Mouse (Mus musculus) frontal cortex, postnatal 10 days (tissue): Measurements from ENCODE around the gene Selenom.

Experiments used
- DNase-seq, 2 experiments: peaks; one replicate each; pipeline ENCODE4 v3.0.0; 2022; ENCODE audit warnings: low spot score in 2 of 2, mixed read lengths in 1 of 2

Gene Selenom

DNA sequence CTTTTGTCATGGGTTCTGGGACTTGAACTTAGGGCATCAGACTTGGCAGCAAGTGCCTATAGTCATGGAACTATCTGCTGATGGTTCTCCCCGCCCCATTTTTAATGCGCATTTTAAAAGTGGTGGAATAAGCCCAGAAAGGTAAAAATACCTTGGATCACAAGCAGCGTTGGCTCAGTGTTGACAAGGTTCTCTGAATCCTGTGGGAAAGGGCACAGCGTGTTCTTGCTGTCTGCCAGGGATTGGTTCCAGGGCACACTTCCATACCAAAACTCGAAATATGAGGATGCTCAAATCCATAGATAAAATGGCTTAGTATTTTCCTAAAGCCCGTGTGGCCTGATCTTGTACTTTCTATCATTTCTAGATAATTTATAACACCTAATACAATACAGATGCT, 1.2 kb upstream of the Selenom start:
- no peak for DNase-seq

GRCm38 (mm10) chr11:3515216-3515615, 732 bp downstream of the Selenom start:
- no peak for DNase-seq

DNA sequence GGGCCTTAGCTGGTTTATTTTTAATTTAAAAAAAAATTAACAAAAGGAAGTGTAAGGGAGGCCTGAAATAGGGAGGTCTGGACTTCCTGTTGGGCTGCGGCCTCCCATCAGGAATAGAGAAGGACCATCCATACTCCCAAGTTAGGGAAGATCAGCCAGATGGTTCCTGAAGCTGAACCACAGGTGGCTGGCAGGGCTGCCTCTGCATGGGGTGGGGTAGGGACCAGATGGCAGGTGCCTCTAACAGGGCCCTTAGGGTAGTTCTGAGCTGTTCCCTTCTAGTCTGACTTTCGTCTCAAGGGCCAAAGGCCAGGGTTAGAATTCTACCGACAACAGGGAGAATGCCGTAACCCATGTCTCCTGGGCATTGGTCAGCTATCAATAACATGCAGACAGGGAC, 1.2 kb downstream of the Selenom start:
- no peak for DNase-seq

GRCm38 (mm10) chr11:3516121-3516520, 1.6 kb downstream of the Selenom start:
- DNase-seq, result no peak

- no peak for DNase-seq
Observed at GRCm38 (mm10) chr11:3516859-3517845, 2.7 kb downstream of the Selenom start.

- DNase-seq, result no peak
Observed at GRCm38 (mm10) chr11:3517846-3518732, 3.6 kb downstream of the Selenom start.

GRCm38 (mm10) chr11:3519051-3519726, 4.7 kb downstream of the Selenom start:
- DNase-seq, result no peak

DNA sequence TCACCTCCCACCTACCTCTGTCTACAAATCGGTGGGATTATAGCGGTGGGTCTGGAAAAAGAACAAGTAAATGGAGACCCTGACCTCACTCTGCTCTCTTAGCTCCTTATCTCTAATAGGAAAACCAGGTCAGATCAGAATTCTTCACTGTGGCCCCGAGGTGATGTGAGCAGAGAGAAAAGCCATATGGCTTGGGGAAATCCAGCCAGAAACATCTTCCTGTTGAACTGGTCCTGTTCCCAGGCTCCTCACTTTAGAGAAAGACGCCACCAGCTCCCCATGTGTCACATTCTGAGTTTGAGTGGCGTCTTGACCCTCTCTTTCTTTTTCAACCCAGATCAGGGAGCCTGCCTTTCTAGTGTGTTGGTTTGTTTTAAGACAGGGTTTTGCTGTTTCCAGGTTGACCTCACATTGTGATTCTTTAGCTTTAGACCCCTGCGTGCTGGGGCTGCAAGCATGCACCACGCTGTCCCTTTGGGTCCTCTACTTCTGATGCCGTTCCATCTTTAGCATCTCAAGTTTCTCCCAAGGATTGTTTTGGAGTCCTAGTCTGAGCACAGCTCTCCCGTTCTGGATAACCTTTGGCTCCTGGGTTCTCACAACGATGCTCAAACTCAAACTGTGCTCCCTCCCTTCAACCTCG, 5.4 kb downstream of the Selenom start:
- DNase-seq, result no peak

GRCm38 (mm10) chr11:3520919-3521318, 6.4 kb downstream of the Selenom start:
- DNase-seq, result no peak

DNA sequence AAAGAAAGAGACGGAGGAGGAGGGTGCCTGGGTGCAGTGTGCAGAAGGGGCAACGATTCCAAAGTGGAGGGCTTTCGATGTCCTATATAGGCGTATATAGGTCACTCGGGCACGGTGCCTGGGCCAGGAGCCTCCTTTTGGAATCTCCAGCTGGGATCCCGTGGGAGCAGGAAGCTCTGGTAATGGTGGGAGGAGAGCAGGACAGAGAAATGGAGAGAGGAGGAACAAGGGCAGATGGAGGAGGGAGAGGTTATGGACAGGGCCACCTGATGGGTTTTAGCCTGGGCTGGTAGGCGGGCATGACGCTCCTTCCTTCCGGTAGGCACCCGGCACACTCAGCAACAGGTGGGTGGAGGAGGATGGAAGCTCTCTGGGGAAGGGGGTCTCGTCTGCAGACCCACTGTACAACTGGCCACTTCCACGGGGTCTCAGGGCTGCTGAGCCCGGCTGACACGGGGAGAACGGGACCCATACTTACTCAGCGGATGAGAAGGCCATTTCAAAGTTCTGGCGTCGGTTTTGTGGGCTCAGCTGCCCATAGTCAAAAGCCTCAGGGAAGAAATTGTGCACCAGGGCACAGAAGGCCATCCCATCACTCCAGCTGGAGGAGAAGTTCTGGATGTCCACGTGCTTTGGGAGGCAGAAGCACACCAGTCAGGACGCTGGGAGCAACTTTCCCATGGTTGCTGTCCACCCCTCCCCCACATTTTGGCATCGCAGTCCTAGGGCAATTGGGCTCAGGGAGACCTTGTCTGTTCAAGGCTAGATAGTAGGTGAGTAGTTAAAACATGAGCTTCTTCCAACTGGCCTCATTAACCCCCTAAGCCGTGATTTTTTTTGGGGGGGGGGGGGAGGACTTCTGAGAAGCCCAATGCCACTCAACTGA, 7.1 kb downstream of the Selenom start:
- no peak for DNase-seq

GRCm38 (mm10) chr11:3522285-3523000, 8.0 kb downstream of the Selenom start:
- DNase-seq, result no peak

GRCm38 (mm10) chr11:3523840-3524582, 9.5 kb downstream of the Selenom start:
- no peak for DNase-seq

DNA sequence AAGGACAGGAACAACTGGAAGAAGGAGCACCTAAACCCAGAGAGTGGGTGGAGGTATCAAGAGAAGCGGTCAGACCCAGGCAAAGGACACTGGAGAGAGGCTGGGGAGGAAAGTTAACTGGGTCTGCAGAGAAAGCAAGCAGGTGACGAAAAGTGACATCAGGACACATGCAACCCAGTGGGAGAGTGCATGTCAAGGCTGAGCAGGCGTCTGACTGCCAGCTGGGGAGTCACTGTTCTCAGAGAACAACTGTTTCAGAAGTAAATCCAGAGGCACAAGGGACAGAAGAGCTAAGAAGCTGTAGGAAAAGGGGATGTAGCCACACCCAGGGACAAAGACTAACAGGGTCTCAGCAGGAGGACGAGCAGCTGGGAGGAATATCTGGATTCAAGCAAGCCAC, 11.1 kb downstream of the Selenom start:
- DNase-seq, result no peak

- no peak for DNase-seq
Observed at GRCm38 (mm10) chr11:3526207-3526606, 11.7 kb downstream of the Selenom start.

GRCm38 (mm10) chr11:3526979-3527738, 12.7 kb downstream of the Selenom start:
- DNase-seq, result no peak

GRCm38 (mm10) chr11:3527766-3528165, 13.3 kb downstream of the Selenom start:
- DNase-seq, result no peak

DNA sequence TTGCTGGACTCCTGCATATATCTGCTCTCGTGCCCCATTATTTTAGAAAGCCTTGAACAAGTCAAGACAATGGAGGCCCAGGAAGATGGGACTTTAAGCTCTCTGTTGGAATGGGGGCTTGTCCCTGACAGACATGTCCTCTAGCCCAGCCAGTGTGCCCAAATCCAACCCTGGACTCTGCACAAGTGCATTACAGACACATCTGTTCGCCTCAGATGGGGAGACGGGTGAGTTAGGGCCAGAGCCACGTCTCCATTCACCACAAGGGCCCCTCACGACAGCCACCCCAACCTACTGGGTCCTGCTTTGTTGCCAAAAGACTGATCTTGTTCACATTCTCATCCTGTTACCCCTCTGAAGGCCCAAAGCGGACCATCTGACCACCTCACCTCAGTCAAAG, 13.7 kb downstream of the Selenom start:
- no peak for DNase-seq
